Mouse (Mus musculus) kidney, embryonic 15.5 days (tissue): ENCODE results near the gene Gucy2d. TPM values are rescaled to one million over a fixed set of nuclear protein-coding genes. Genes with fewer than 3 reads are reported as not detected.

Experiments
- ATAC-seq: fragments of 200-750 bp; cut with Nextera tagmentation; replicated peaks from 2 replicates; pipeline ENCODE4 v1.8.0; 2017; ENCODE audit warnings: moderate TSS enrichment; ENCODE audit not compliant: low FRiP score
- H3K27ac ChIP-seq: fragments of 300-500 bp; sonication (generic); 2 replicates; pipeline ENCODE4 v1.5.1; 2015; ENCODE audit warnings: mild to moderate bottlenecking, inconsistent platforms
- H3K27me3 ChIP-seq: fragments of 300-500 bp; sonication (generic); 2 replicates; pipeline ENCODE4 v1.6.1; 2015; ENCODE audit warnings: inconsistent platforms
- H3K36me3 ChIP-seq: fragments of 300-500 bp; sonication (generic); 2 replicates; pipeline ENCODE4 v1.6.1; 2015; ENCODE audit warnings: inconsistent platforms
- H3K4me1 ChIP-seq: fragments of 300-500 bp; sonication (generic); 2 replicates; pipeline ENCODE4 v1.6.1; 2015; ENCODE audit warnings: inconsistent platforms
- H3K4me2 ChIP-seq: fragments of 300-500 bp; sonication (generic); 2 replicates; pipeline ENCODE4 v1.6.1; 2015; ENCODE audit warnings: moderate library complexity, mild to moderate bottlenecking, inconsistent platforms
- H3K4me3 ChIP-seq: fragments of 300-500 bp; sonication (generic); replicated peaks from 2 replicates; pipeline ENCODE4 v1.5.1; 2015; ENCODE audit warnings: mild to moderate bottlenecking, inconsistent platforms
- H3K9ac ChIP-seq: fragments of 300-500 bp; sonication (generic); 2 replicates; pipeline ENCODE4 v1.6.1; 2015; ENCODE audit warnings: mild to moderate bottlenecking, inconsistent platforms
- H3K9me3 ChIP-seq: fragments of 300-500 bp; sonication (generic); replicated peaks from 2 replicates; pipeline ENCODE4 v1.6.1; 2016; ENCODE audit warnings: inconsistent platforms
- WGBS: fragments of 180-500 bp; shearing (Covaris S2); methylation state at CpG from one replicate; pipeline ENCODE4 v1.1.7; 2015; ENCODE audit warnings: mixed read lengths; 5-methylcytosine and 5-hydroxymethylcytosine counted together
- polyA plus RNA-seq: library from polyadenylated mRNA; unstranded; fragments of >200 nt; fragmentation: Nextera tagmentation; extraction: Ambion mirVana; gene quantifications from 2 replicates; pipeline ENCODE4 v1.2.1, GENCODE M21; 2015

Gucy2d gene
- polyA plus RNA-seq, 1 experiment from 2014 or later = 0.10 TPM

- peaks cover 12% of the 10 kb centered on the region; the same call in 1 of the 2 replicates for H3K36me3 ChIP-seq
- ATAC-seq = peak; percentile 76
- H3K27ac ChIP-seq = peak overlapping the region; percentile 85
- H3K9ac ChIP-seq = no peak overlapping the region
- no peaks in the 10 kb centered on the region for H3K9me3 ChIP-seq
- H3K27me3 ChIP-seq = no peaks in the 10 kb centered on the region
- peaks cover 53% of the 10 kb centered on the region for H3K4me1 ChIP-seq
- WGBS = 33% methylated on average over 5 of the region's 5 CpGs
- no peak overlapping the region for H3K4me3 ChIP-seq
- no peak overlapping the region for H3K4me2 ChIP-seq
Observed at GRCm38 (mm10) chr7:98504726-98505314, 64.6 kb downstream of the Gucy2d start.

DNA sequence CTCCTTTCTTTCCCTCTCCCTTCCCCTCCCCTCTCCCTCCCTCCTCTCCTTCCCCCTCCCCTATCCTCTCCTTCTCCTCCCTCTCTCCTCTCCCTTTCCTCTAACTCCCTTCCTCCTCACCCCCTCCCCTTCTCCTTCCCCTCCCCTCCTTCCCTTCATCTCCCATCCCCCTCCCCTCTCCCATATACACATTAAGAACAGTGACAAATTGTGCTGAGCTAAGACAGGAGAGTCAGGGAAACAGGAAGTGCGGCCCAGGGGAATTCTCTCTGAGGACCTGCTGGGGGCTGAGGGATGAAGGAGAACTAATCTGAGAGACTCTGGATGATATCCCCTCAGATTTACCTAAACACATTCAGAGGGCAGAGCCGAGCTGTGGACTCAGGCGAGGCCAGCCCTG, 65.4 kb downstream of the Gucy2d start:
- no peak for ATAC-seq
- Histone ChIP-seq H3K27ac (peak overlapping the region; percentile 85), H3K4me2 (no peak overlapping the region), H3K4me1 (peaks cover 45% of the 10 kb centered on the region), H3K27me3 (no peaks in the 10 kb centered on the region), H3K9me3 (no peaks in the 10 kb centered on the region), H3K9ac (no peak overlapping the region), H3K36me3 (peaks cover 5% of the 10 kb centered on the region; the same call in 1 of the 2 replicates), H3K4me3 (no peak overlapping the region)
- WGBS = 38% methylated on average over 3 of the region's 3 CpGs

GRCm38 (mm10) chr7:98510961-98511958, 71.0 kb downstream of the Gucy2d start:
- 68% methylated on average over 15 of the region's 15 CpGs for WGBS
- Histone ChIP-seq H3K9ac (no peak overlapping the region), H3K4me1 (peaks cover 5% of the 10 kb centered on the region; the same call in 1 of the 2 replicates), H3K4me3 (no peak overlapping the region), H3K36me3 (no peaks in the 10 kb centered on the region), H3K27me3 (no peaks in the 10 kb centered on the region), H3K27ac (peak overlapping the region; percentile 51), H3K9me3 (no peaks in the 10 kb centered on the region), H3K4me2 (no peak overlapping the region)
- ATAC-seq = no peak

DNA sequence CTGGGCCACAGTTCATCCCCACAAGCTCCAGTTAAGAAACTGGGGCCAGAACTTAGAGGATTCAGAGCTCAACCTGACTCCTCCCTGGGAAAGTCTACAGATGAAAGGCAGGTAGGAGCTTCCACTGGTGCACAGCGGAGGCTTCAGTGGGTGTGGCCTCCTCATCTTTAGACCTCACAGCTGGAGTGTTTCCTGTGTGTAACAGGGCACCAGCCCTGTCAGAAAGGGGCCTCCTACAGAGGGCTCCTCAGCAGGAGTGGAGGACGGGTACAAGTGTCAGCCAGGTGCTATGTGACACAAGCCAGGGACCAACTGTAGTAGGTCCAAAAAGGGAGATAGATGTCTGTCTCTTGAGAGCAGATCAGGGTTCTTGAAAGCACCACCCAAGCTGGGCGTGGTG, 73.0 kb downstream of the Gucy2d start:
- peak; percentile 58; the same call in 1 of the 2 replicates for ATAC-seq
- Histone ChIP-seq H3K4me1 (peaks cover 5% of the 10 kb centered on the region; the same call in 1 of the 2 replicates), H3K9me3 (no peaks in the 10 kb centered on the region), H3K4me3 (no peak overlapping the region), H3K36me3 (no peaks in the 10 kb centered on the region), H3K27ac (no peak overlapping the region), H3K9ac (no peak overlapping the region), H3K4me2 (no peak overlapping the region), H3K27me3 (no peaks in the 10 kb centered on the region)
- 62% methylated on average over 3 of the region's 3 CpGs for WGBS

DNA sequence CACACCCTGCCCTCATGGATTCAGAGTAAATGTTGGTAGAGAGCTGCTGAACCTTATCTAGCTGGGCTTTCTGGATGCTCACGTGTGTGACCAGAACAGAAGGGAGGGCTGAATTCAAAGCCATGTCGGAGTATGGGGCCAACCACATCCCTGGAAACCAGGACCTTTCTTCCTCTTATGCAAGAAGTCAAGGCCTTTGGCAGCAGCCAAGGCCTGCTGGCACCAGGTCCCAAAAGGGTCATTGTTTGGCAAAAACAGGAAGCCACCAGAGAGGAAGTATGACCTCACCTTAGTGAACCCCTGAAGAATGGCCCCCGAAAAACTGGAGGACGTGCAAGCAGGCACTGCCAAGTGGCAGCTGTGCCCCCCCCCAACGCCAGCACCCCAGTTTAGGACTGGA, 82.4 kb downstream of the Gucy2d start:
- Histone ChIP-seq H3K9ac (no peak overlapping the region), H3K9me3 (no peaks in the 10 kb centered on the region), H3K27me3 (no peaks in the 10 kb centered on the region), H3K4me3 (no peak overlapping the region), H3K4me1 (peaks cover 32% of the 10 kb centered on the region), H3K36me3 (no peaks in the 10 kb centered on the region), H3K27ac (peak overlapping the region; percentile 79; the same call in 1 of the 2 replicates), H3K4me2 (no peak overlapping the region)
- no peak for ATAC-seq
- WGBS = 75% methylated on average over 5 of the region's 5 CpGs

DNA sequence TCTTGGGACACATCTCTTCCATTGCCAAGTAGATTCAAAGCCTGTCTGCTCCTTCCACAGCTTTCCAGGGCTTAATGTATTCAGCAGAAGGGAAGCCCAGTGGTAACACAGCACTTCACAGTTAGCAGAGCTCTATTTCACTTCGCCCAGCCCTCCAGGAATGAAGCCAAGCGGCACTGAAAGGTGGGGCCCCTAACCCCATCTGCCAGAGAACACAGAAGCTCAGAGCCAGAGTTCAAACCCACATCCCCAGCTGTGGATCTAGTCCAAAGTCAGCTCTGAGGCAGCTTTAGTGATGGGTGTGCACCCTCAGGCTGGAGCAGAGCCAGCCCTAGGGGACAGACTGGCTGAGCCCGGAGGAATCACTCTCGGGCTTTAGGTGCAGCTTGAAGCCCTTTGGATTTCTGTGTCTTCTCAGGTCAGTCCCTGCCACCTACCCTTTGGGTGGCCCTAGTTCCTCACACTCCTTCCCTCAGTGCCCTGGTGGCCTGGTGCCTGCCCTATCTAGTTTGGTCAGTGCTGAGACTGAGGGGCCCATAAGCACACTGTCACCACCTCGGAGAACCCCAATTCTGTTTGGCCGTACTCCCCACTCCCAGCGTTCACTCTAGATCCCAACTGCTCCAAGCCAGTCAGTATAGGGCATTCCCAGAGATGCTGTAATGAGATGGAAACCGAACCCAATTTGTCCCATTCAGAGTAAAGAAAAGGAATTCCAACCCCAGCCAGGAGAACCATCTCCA, 83.0 kb downstream of the Gucy2d start:
- Histone ChIP-seq H3K4me3 (no peak overlapping the region), H3K36me3 (no peaks in the 10 kb centered on the region), H3K9ac (no peak overlapping the region), H3K4me1 (peaks cover 32% of the 10 kb centered on the region), H3K9me3 (no peaks in the 10 kb centered on the region), H3K4me2 (no peak overlapping the region), H3K27me3 (no peaks in the 10 kb centered on the region), H3K27ac (peak overlapping the region; percentile 79)
- ATAC-seq = no peak; the same call in 1 of the 2 replicates
- WGBS = 68% methylated on average over 8 of the region's 8 CpGs

GRCm38 (mm10) chr7:98523813-98524361, 83.7 kb downstream of the Gucy2d start:
- H3K27ac ChIP-seq = peak overlapping the region; percentile 79
- H3K9me3 ChIP-seq = no peaks in the 10 kb centered on the region
- no peak overlapping the region for H3K4me2 ChIP-seq
- ATAC-seq = peak; percentile 82
- no peak overlapping the region for H3K9ac ChIP-seq
- H3K4me3 ChIP-seq = no peak overlapping the region
- 10% methylated on average over 7 of the region's 7 CpGs for WGBS
- H3K27me3 ChIP-seq = no peaks in the 10 kb centered on the region
- H3K36me3 ChIP-seq = no peaks in the 10 kb centered on the region
- H3K4me1 ChIP-seq = peaks cover 32% of the 10 kb centered on the region

- Histone ChIP-seq H3K9ac (no peak overlapping the region), H3K36me3 (no peaks in the 10 kb centered on the region), H3K27me3 (no peaks in the 10 kb centered on the region), H3K4me2 (no peak overlapping the region), H3K27ac (peak overlapping the region; percentile 79), H3K4me3 (no peak overlapping the region), H3K4me1 (peaks cover 32% of the 10 kb centered on the region), H3K9me3 (no peaks in the 10 kb centered on the region)
- no peak for ATAC-seq
- 34% methylated on average over 6 of the region's 6 CpGs for WGBS
Observed at GRCm38 (mm10) chr7:98524401-98524800, 84.2 kb downstream of the Gucy2d start.

DNA sequence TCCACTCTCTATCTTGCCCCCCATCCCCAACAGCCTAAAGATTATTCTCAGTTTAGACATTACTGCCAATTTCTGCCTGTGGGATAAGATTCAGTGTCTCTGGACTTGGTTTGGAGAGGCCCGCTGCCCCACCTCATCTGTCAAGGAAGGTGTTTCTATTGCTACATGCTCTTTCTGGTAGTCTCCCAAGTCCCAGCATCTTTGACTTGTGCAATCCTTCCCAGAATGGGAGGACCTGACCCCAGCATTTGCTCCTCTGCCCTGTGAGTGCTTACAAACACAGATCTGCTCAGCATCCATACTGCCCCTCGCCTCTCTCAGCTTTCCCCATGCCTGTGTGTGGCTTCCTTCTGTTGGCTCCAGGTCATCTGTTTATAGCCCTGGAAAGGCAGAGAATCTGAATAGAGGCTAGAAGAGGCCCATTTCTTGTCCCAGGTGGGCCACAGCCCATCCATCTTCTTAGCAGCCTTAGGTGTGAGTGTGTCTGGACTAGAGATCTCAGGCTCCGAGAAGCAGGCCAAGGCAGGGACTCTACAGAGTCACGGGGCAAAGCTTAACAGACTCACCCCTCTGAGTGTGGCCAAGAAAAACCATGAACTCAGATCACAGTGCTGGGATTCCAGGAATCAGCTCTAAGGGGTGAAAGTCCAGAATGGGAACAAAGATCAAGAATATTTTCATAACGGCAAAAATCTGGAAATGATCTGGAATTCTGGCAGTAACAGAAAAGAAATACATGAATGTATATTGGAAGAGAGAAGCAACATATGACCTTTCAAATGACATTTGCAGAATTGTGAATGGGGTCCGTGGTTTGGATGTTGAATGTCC, 84.9 kb downstream of the Gucy2d start:
- H3K9me3 ChIP-seq = no peaks in the 10 kb centered on the region
- H3K27ac ChIP-seq = peak overlapping the region; percentile 79; the same call in 1 of the 2 replicates
- no peak overlapping the region for H3K4me2 ChIP-seq
- peaks cover 32% of the 10 kb centered on the region for H3K4me1 ChIP-seq
- H3K4me3 ChIP-seq = no peak overlapping the region
- no peaks in the 10 kb centered on the region for H3K36me3 ChIP-seq
- no peak for ATAC-seq
- no peak overlapping the region for H3K9ac ChIP-seq
- 64% methylated on average over 6 of the region's 6 CpGs for WGBS
- no peaks in the 10 kb centered on the region for H3K27me3 ChIP-seq
